Comparison of ENCODE assay signal across 8 mouse cellular contexts in the genomic region with DNA sequence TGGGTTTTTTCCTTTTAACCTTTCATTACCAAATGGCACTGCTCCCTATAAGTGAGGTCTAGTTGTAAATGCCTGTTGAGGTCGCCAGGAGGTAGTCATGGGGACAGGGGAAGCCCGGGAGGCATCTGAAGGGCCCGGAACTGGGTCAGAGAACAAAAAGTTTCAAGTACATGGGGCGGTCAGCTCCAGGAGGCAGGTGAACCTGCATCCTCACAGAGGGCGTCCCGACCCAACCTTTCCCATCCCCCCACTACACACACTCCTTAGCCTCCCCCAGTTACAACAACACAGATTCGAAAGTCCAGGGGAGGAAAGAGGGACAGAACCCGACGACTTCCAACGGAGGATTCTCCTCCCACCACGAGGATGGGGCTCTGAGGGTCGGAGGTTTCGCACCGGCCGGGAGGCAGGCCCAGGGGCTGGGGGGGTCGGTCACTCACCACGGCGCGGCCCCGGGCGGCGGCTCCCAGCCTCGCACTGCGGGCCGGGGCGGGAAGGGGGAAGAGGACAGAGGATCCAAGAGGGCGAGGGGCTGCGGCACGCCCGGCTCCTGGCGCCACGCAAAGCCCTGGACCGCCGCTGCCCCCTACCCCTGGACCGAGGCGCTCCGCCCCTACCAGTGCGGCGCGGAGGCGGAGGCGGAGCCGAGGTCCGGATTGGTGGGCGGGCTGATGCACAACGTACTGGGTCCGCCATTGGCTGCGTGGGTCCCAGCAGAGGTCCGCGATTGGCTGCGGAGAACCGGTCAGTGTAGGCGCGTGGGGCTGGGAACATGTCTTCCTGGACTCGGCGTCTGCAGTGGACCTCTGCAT. TPM values are rescaled to one million over a fixed set of nuclear protein-coding genes. Genes with fewer than 3 reads are reported as not detected.
A peak's percentile ranks its signal among the peaks of the same experiment; 100 is the strongest.
DNase-seq lines count a peak whose midpoint lies in the region; ATAC-seq lines count a peak whose summit lies in the region.

No protein-coding gene starts in this region.

- ATAC-seq in megakaryocyte, adult 5-6 weeks (ENCODE audit: poor library complexity, severe bottlenecking) = peak; percentile 98

- peak; percentile 93 to 97 for DNase-seq in adrenal gland, adult (ENCODE audit: inconsistent age in 2 of 2, low spot score in 1 of 2)
- DNase-seq in embryo, embryonic 10.5 days (ENCODE audit: low spot score) = peak; percentile 97
- peak; percentile 90 for DNase-seq in gastrocnemius, postnatal 10 days
- DNase-seq in induced T-regulatory cell, adult 2 months (ENCODE audit: low read depth) = peak; percentile 90
- DNase-seq in left cerebral cortex, adult 8-10 months (ENCODE audit: low spot score in 2 of 2) = peak; percentile 80 to 91
- DNase-seq in right cerebral cortex, adult 18-20 months = peak; percentile 96
- DNase-seq in urinary bladder, adult 2 months (ENCODE audit: low spot score) = peak; percentile 80

RNA-seq across cellular contexts. Expression of a gene that starts 7.1 kb away (rescaled TPM):
- total RNA-seq in gastrocnemius, postnatal 10 days (2021) = 1 to 10 TPM; 6.8 to 8.4 TPM
- total RNA-seq in left cerebral cortex, adult 8-10 months (2022) = 10 to 100 TPM; 22.5 to 34.9 (median 24.2) TPM
- total RNA-seq in megakaryocyte, adult 5-6 weeks (2015) = 6.3 and 6.8 TPM in 2 replicates
- total RNA-seq in megakaryocyte, adult 5-6 weeks (2017) = 4.6 and 13.3 TPM in 2 replicates
- 5.0 and 6.4 TPM in 2 replicates for polyA plus RNA-seq in urinary bladder, adult 2 months (2012; rRNA removed)

RNA-seq across cellular contexts. Expression of a gene that starts 13.6 kb away (rescaled TPM):
- total RNA-seq in gastrocnemius, postnatal 10 days (2021) = 1 to 10 TPM; 4.2 to 6.8 TPM
- total RNA-seq in left cerebral cortex, adult 8-10 months (2022) = 10 to 100 TPM; 20.6 to 24.9 (median 22.7) TPM
- 9.8 and 11.9 TPM in 2 replicates for total RNA-seq in megakaryocyte, adult 5-6 weeks (2015)
- total RNA-seq in megakaryocyte, adult 5-6 weeks (2017) = 0.22 and 1.8 TPM in 2 replicates
- polyA plus RNA-seq in urinary bladder, adult 2 months (2012; rRNA removed) = 9.4 and 13.5 TPM in 2 replicates

RNA-seq across cellular contexts. Expression of a gene that starts 19.5 kb away (rescaled TPM):
- 10 to 100 TPM; 28.2 to 29.3 TPM for total RNA-seq in gastrocnemius, postnatal 10 days (2021)
- 100 to 1,000 TPM; 127 to 134 (median 132) TPM for total RNA-seq in left cerebral cortex, adult 8-10 months (2022)
- total RNA-seq in megakaryocyte, adult 5-6 weeks (2015) = 2.1 and 3.0 TPM in 2 replicates
- total RNA-seq in megakaryocyte, adult 5-6 weeks (2017) = 4.4 and 6.2 TPM in 2 replicates
- polyA plus RNA-seq in urinary bladder, adult 2 months (2012; rRNA removed) = 63.7 and 76.7 TPM in 2 replicates

RNA-seq across cellular contexts. Expression of a gene that starts 19.5 kb away (rescaled TPM):
- total RNA-seq in gastrocnemius, postnatal 10 days (2021) = 1 to 10 TPM in 1 of 2 experiments, under 1 TPM in 1; 0.94 to 5.0 TPM
- 1 to 10 TPM in 3 of 4 experiments, not detected in 1; 1.5 to 6.7 (median 4.2) TPM for total RNA-seq in left cerebral cortex, adult 8-10 months (2022)
- not detected in 2 replicates for total RNA-seq in megakaryocyte, adult 5-6 weeks (2015)
- total RNA-seq in megakaryocyte, adult 5-6 weeks (2017) = not detected in 2 replicates
- polyA plus RNA-seq in urinary bladder, adult 2 months (2012; rRNA removed) = 0.28 and 0.40 TPM in 2 replicates

RNA-seq across cellular contexts. Expression of a gene that starts 28.6 kb away (rescaled TPM):
- total RNA-seq in gastrocnemius, postnatal 10 days (2021) = 10 to 100 TPM; 80.2 to 99.9 TPM
- 100 to 1,000 TPM; 231 to 262 (median 243) TPM for total RNA-seq in left cerebral cortex, adult 8-10 months (2022)
- total RNA-seq in megakaryocyte, adult 5-6 weeks (2015) = 48.9 and 67.2 TPM in 2 replicates
- 153 and 165 TPM in 2 replicates for total RNA-seq in megakaryocyte, adult 5-6 weeks (2017)
- polyA plus RNA-seq in urinary bladder, adult 2 months (2012; rRNA removed) = 278 and 430 TPM in 2 replicates

Comparison
In these comparisons a context has a peak if more than half of its experiments do, and no peak if none do; other contexts are left out.
1. Peak in every context shown above with its lines: DNase-seq and ATAC-seq.
2. RNA of a gene that starts 19.5 kb away (total RNA-seq): 127 to 134 TPM in left cerebral cortex, adult 8-10 months and 28.2 to 29.3 TPM in gastrocnemius, postnatal 10 days; 2.1 to 6.2 TPM in megakaryocyte, adult 5-6 weeks; every median in the first group is over 4 times any median in the second.